Mouse (Mus musculus): ENCODE measurements around the gene Reln. TPM values are rescaled to one million over a fixed set of nuclear protein-coding genes. Genes with fewer than 3 reads are reported as not detected.

Gene Reln
- polyA plus RNA-seq, 1 experiment from 2014 or later: 10.1 TPM

- Histone ChIP-seq H3K9ac (ENCODE audit: low read length) (no peak overlapping the region), H3K4me3 (ENCODE audit: low read depth, low read length) (no peak overlapping the region), H3K27me3 (ENCODE audit: control insufficient read depth, insufficient read depth, low read length) (no peaks in the 10 kb centered on the region), H3K9me3 (ENCODE audit: control insufficient read depth, low read length) (no peaks in the 10 kb centered on the region), H3K36me3 (ENCODE audit: control insufficient read depth, insufficient read depth, low read length) (no peaks in the 10 kb centered on the region), H3K4me1 (ENCODE audit: control insufficient read depth, insufficient read depth, low read length) (no peaks in the 10 kb centered on the region), H3K27ac (ENCODE audit: low read depth, low read length) (no peak overlapping the region), H3K4me2 (no peak overlapping the region)
- DNase-seq (ENCODE audit: low spot score, missing footprints) (no peak), ATAC-seq (ENCODE audit: low FRiP score) (no peak)
These were observed 216.9 kb downstream of the Reln start for GRCm38 (mm10) chr5:22127583-22127982.

GRCm38 (mm10) chr5:22119296-22119695 lies 225.2 kb downstream of the Reln start:
- Histone ChIP-seq H3K27ac (ENCODE audit: low read depth, low read length) (no peak overlapping the region), H3K4me3 (ENCODE audit: low read depth, low read length) (no peak overlapping the region), H3K9ac (ENCODE audit: low read length) (no peak overlapping the region), H3K36me3 (ENCODE audit: control insufficient read depth, insufficient read depth, low read length) (no peaks in the 10 kb centered on the region), H3K27me3 (ENCODE audit: control insufficient read depth, insufficient read depth, low read length) (no peaks in the 10 kb centered on the region), H3K4me1 (ENCODE audit: control insufficient read depth, insufficient read depth, low read length) (no peaks in the 10 kb centered on the region), H3K4me2 (no peak overlapping the region), H3K9me3 (ENCODE audit: control insufficient read depth, low read length) (no peaks in the 10 kb centered on the region)
- DNase-seq (ENCODE audit: low spot score, missing footprints) (no peak), ATAC-seq (ENCODE audit: low FRiP score) (no peak)
- WGBS: 73% methylated on average over 1 of the region's 1 CpGs

GRCm38 (mm10) chr5:22118456-22118855 lies 226.0 kb downstream of the Reln start:
- Histone ChIP-seq H3K9ac (ENCODE audit: low read length) (no peak overlapping the region), H3K4me2 (no peak overlapping the region), H3K27me3 (ENCODE audit: control insufficient read depth, insufficient read depth, low read length) (no peaks in the 10 kb centered on the region), H3K27ac (ENCODE audit: low read depth, low read length) (no peak overlapping the region), H3K4me3 (ENCODE audit: low read depth, low read length) (no peak overlapping the region), H3K36me3 (ENCODE audit: control insufficient read depth, insufficient read depth, low read length) (no peaks in the 10 kb centered on the region), H3K9me3 (ENCODE audit: control insufficient read depth, low read length) (no peaks in the 10 kb centered on the region), H3K4me1 (ENCODE audit: control insufficient read depth, insufficient read depth, low read length) (no peaks in the 10 kb centered on the region)
- ATAC-seq (ENCODE audit: low FRiP score): no peak
- DNase-seq (ENCODE audit: low spot score, missing footprints): no peak
- WGBS: 63% methylated on average over 6 of the region's 6 CpGs

GRCm38 (mm10) chr5:22116922-22117321 lies 227.6 kb downstream of the Reln start:
- no peak overlapping the region for H3K4me3 ChIP-seq (ENCODE audit: low read depth, low read length)
- H3K9ac ChIP-seq (ENCODE audit: low read length): no peak overlapping the region
- ATAC-seq (ENCODE audit: low FRiP score) (no peak), DNase-seq (ENCODE audit: low spot score, missing footprints) (no peak)
- H3K27me3 ChIP-seq (ENCODE audit: control insufficient read depth, insufficient read depth, low read length): no peaks in the 10 kb centered on the region
- H3K27ac ChIP-seq (ENCODE audit: low read depth, low read length): no peak overlapping the region
- H3K4me1 ChIP-seq (ENCODE audit: control insufficient read depth, insufficient read depth, low read length): no peaks in the 10 kb centered on the region
- no peaks in the 10 kb centered on the region for H3K9me3 ChIP-seq (ENCODE audit: control insufficient read depth, low read length)
- H3K4me2 ChIP-seq: no peak overlapping the region
- WGBS: 90% methylated on average over 9 of the region's 9 CpGs
- H3K36me3 ChIP-seq (ENCODE audit: control insufficient read depth, insufficient read depth, low read length): no peaks in the 10 kb centered on the region

- Histone ChIP-seq H3K4me3 (ENCODE audit: low read depth, low read length) (no peak overlapping the region), H3K36me3 (ENCODE audit: control insufficient read depth, insufficient read depth, low read length) (no peaks in the 10 kb centered on the region), H3K4me1 (ENCODE audit: control insufficient read depth, insufficient read depth, low read length) (no peaks in the 10 kb centered on the region), H3K4me2 (no peak overlapping the region), H3K27me3 (ENCODE audit: control insufficient read depth, insufficient read depth, low read length) (no peaks in the 10 kb centered on the region), H3K27ac (ENCODE audit: low read depth, low read length) (no peak overlapping the region), H3K9me3 (ENCODE audit: control insufficient read depth, low read length) (no peaks in the 10 kb centered on the region), H3K9ac (ENCODE audit: low read length) (no peak overlapping the region)
- DNase-seq (ENCODE audit: low spot score, missing footprints) (no peak), ATAC-seq (ENCODE audit: low FRiP score) (no peak)
- 85% methylated on average over 9 of the region's 9 CpGs for WGBS
These were observed 237.6 kb downstream of the Reln start for GRCm38 (mm10) chr5:22106811-22107485.

GRCm38 (mm10) chr5:22094984-22095383 lies 249.5 kb downstream of the Reln start:
- no peak overlapping the region for H3K9ac ChIP-seq (ENCODE audit: low read length)
- no peak overlapping the region for H3K4me2 ChIP-seq
- WGBS: 90% methylated on average over 5 of the region's 5 CpGs
- DNase-seq (ENCODE audit: low spot score, missing footprints) (no peak), ATAC-seq (ENCODE audit: low FRiP score) (no peak)
- no peaks in the 10 kb centered on the region for H3K9me3 ChIP-seq (ENCODE audit: control insufficient read depth, low read length)
- H3K4me3 ChIP-seq (ENCODE audit: low read depth, low read length): no peak overlapping the region
- H3K27me3 ChIP-seq (ENCODE audit: control insufficient read depth, insufficient read depth, low read length): no peaks in the 10 kb centered on the region
- no peaks in the 10 kb centered on the region for H3K4me1 ChIP-seq (ENCODE audit: control insufficient read depth, insufficient read depth, low read length)
- H3K27ac ChIP-seq (ENCODE audit: low read depth, low read length): no peak overlapping the region
- no peaks in the 10 kb centered on the region for H3K36me3 ChIP-seq (ENCODE audit: control insufficient read depth, insufficient read depth, low read length)

GRCm38 (mm10) chr5:22094043-22094442 lies 250.5 kb downstream of the Reln start:
- WGBS: 75% methylated on average over 5 of the region's 5 CpGs
- DNase-seq (ENCODE audit: low spot score, missing footprints): no peak
- Histone ChIP-seq H3K36me3 (ENCODE audit: control insufficient read depth, insufficient read depth, low read length) (no peaks in the 10 kb centered on the region), H3K4me3 (ENCODE audit: low read depth, low read length) (no peak overlapping the region), H3K27me3 (ENCODE audit: control insufficient read depth, insufficient read depth, low read length) (no peaks in the 10 kb centered on the region), H3K9ac (ENCODE audit: low read length) (no peak overlapping the region), H3K27ac (ENCODE audit: low read depth, low read length) (no peak overlapping the region), H3K9me3 (ENCODE audit: control insufficient read depth, low read length) (no peaks in the 10 kb centered on the region), H3K4me1 (ENCODE audit: control insufficient read depth, insufficient read depth, low read length) (no peaks in the 10 kb centered on the region), H3K4me2 (no peak overlapping the region)
- no peak for ATAC-seq (ENCODE audit: low FRiP score)

DNA sequence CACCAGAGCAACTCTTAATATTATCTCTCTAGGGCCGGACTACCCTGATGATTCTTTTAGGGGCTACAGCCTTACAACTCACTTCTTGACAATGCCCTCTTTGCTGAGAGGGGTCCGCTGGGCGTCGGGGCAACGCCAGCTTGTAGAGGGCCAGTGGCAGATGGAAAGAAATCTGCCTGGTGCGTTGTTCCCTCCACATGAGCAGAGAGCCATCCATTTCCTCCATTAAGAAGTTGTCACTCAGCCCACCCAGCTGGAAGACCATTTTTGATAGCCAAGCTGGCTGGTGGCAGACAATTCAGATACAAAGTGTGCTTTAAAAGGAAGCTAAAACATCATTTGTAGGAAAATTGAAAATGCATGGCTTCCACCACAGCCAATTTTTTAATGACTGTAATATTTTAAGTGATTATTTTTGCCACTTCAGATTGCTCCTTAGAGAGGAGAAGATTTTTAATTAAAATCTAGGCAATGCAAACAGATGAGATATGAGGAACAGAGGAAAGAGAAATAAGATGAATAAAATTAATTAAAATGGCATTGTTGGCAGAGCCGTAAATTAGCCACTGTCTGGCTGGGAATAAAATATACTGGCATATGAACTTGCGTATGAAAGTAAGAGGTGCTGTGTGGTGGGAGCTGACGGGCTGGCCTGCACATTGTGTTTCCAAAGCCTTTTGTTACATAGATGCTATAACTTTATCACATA lies 251.2 kb downstream of the Reln start:
- Histone ChIP-seq H3K9me3 (ENCODE audit: control insufficient read depth, low read length) (no peaks in the 10 kb centered on the region), H3K27ac (ENCODE audit: low read depth, low read length) (no peak overlapping the region), H3K27me3 (ENCODE audit: control insufficient read depth, insufficient read depth, low read length) (no peaks in the 10 kb centered on the region), H3K4me2 (no peak overlapping the region), H3K4me3 (ENCODE audit: low read depth, low read length) (no peak overlapping the region), H3K9ac (ENCODE audit: low read length) (no peak overlapping the region), H3K4me1 (ENCODE audit: control insufficient read depth, insufficient read depth, low read length) (no peaks in the 10 kb centered on the region), H3K36me3 (ENCODE audit: control insufficient read depth, insufficient read depth, low read length) (no peaks in the 10 kb centered on the region)
- WGBS: 77% methylated on average over 9 of the region's 9 CpGs
- DNase-seq (ENCODE audit: low spot score, missing footprints) (no peak), ATAC-seq (ENCODE audit: low FRiP score) (no peak; the same call in 1 of the 2 replicates)

GRCm38 (mm10) chr5:22080468-22080986 lies 264.0 kb downstream of the Reln start:
- DNase-seq (ENCODE audit: low spot score, missing footprints): no peak
- no peaks in the 10 kb centered on the region for H3K36me3 ChIP-seq (ENCODE audit: control insufficient read depth, insufficient read depth, low read length)
- no peak overlapping the region for H3K9ac ChIP-seq (ENCODE audit: low read length)
- no peak for ATAC-seq (ENCODE audit: low FRiP score)
- no peaks in the 10 kb centered on the region for H3K4me1 ChIP-seq (ENCODE audit: control insufficient read depth, insufficient read depth, low read length)
- no peaks in the 10 kb centered on the region for H3K9me3 ChIP-seq (ENCODE audit: control insufficient read depth, low read length)
- no peak overlapping the region for H3K4me2 ChIP-seq
- WGBS: 81% methylated on average over 6 of the region's 6 CpGs
- H3K27me3 ChIP-seq (ENCODE audit: control insufficient read depth, insufficient read depth, low read length): no peaks in the 10 kb centered on the region
- no peak overlapping the region for H3K4me3 ChIP-seq (ENCODE audit: low read depth, low read length)
- H3K27ac ChIP-seq (ENCODE audit: low read depth, low read length): no peak overlapping the region
